Mouse (Mus musculus) heart, postnatal 10 days (tissue): ENCODE results near the gene Poldip3. TPM values are rescaled to one million over a fixed set of nuclear protein-coding genes. Genes with fewer than 3 reads are reported as not detected.
"Not testable (repeated sequence)": the region's sequence is repeated elsewhere in the genome, so short reads cannot be mapped to it uniquely, and the experiment has no call there.

Source experiments
- DNase-seq, 2 experiments: peaks; one replicate each; pipeline ENCODE4 v3.0.0; 2021
- intact Hi-C: fragments of 180-260 bp; cut with DNase I; formaldehyde crosslinking; loops from one replicate; pipeline ENCODE4 v1.15.1; 2025
- total RNA-seq, 2 experiments: library from RNA; stranded (reverse); gene quantifications; 2 replicates each; pipeline ENCODE4 v1.2.3; 2021

Gene Poldip3
- total RNA-seq, 2 experiments from 2014 or later: 45.7 to 47.3 TPM

DNA sequence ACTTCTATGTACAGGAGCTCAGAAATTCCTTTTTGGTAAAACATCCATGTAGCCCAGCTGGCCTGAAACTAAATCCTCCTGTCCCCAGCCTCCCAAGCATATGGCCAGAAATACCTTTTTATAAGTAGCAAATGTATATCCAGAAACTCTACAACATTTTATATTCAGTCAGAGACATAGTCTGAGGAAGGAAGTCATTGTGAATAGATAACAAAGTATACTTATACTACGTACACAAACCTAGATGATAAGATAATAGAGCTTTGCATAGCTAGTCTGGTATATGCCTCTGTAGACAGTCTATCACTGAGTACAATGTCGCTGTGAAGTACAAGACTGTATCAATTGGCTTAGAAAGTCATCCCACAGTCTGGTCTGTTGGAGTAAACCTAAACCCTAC lies 13.5 kb downstream of the Poldip3 start:
- no peak for DNase-seq
- intact Hi-C loops: no loop called here

GRCm38 (mm10) chr15:83134671-83135070 lies 14.5 kb downstream of the Poldip3 start:
- intact Hi-C loops: no loop called here

DNA sequence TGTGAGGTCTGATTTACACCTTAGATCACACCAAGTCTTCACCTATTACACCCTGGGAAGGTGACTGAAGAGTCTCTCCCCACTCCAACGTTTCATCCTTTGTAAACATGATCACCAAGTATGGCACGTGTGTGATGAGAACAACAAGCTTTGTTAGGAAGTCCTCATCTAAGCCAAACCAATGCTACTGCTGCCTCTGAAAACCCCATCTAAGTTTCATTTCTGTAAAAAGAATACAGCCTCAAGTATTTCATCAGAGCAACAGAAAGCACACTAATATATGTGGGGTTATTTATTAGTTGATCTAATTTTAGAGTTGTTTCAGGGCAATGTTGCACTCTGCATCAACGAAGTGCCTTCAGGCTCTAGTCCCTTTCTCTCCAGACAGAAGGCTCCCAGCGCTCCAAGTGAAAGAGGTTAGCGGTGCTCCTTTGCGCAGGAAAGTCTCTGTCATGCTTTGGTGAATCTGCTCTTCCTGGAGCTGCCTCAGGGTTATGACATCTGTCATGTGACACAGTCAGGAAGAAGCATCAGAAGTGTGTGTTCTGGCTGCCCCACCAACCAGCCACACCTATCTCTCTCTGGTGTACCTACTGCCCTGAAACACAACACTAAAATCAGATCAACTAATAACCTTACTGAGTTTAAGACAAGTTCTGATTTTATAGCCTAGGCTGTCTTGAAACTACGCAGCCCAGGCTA lies 19.5 kb downstream of the Poldip3 start:
- no peak for DNase-seq
- intact Hi-C loops: no loop called here

More at GRCm38 (mm10) chr15:83134671-83135070, 14.5 kb downstream of the Poldip3 start:
- DNase-seq: no peak

DNA sequence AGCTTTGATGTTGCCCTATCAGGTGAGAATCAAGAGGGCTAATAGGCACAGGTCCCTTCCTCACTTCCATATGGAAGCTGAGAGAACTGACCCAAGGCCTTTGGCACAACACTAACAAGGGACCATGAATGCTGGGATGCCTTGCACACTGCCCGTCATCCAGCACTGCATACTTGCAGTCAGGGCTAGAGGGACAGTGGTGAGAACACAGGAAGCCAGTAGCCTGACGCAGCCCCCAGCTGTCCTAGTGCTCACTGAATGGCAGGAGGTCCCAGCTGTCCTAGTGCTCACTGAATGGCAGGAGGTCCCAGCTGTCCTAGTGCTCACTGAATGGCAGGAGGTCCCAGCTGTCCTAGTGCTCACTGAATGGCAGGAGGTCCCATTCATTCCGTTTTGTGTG lies 22.1 kb downstream of the Poldip3 start:
- intact Hi-C loops: not testable (repeated sequence)
- DNase-seq: peak; percentile 25 to 29

DNA sequence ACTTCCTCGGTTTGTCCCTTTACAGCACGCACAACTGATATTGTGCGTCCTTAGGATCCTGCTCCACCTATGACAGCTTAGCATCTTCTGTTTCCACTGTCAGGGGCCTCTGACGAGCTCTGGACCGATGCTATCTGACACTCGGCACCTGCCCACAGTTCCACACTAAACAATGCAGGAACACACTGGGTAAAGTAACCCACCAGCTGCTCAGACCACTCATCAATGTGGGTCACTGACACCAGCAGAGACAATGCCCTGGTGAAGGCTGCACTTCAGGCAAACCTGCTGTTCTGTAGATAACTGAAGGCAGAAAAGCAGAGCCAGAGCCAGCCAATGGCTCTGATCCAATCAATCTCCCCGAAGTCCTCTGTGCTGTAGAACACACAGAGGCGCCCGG lies 22.6 kb downstream of the Poldip3 start:
- intact Hi-C loops: no loop called here
- DNase-seq: no peak

DNA sequence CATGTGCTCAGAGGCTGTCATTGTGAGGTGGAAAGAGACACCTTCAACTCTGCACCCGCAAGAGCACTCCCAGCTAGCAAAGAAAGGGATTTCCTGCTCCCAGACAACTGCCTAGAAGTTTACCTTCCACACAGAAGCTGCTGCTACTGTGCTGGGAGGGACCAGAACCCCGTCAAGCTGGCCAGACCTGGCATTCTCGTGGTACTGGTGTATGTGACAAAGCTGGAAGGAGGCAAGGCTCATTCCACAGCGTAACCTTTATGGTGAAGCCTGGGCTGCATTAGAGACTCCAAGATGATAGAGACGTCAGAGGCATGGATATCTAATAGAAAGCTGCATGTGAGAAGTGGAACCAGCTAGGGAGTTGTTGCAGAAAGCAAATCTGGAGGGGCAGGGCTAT lies 24.6 kb downstream of the Poldip3 start:
- intact Hi-C loops: loop anchor here (2.0 kb wide), 1 partner anchor 24 kb away; the partner anchor contains the start of gene Poldip3
- no peak for DNase-seq

DNA sequence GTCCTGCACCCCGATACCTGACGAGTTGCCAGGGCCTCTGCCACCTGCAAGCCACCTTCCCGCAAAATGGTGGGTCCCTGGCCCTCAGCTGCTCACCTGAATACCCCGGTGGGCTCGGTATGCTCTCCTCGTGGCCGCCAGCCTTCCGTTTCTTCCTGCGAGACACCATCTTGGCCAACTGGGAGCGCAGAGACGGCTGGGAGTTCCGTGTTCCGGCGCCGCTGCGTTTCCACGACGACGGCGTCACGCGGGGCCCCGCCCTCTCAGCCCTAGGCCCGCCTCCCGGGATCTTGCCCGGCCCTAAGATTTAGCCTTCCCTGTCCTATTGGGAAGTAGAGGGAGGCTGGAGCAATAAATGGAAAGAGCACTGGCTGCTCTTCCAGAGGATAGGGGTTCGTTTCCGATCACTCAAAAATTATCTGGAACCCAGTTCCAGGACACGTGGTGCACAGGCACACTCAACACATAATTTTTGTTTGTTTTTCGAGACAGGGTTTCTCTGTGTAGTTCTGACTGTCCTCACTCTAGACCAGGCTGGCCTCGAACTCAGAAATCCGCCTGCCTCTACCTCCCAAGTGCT lies 26.5 kb downstream of the Poldip3 start, which contains the start of gene Rrp7a:
Gene Rrp7a (minus strand): TSS at position 236 of the 580 bp plus-strand sequence.
- DNase-seq: peak; percentile 95 to 96
- intact Hi-C loops: no loop called here

- intact Hi-C loops: no loop called here
- peak; percentile 39 to 43 for DNase-seq
Observed at GRCm38 (mm10) chr15:83121709-83122565, 27.2 kb downstream of the Poldip3 start.

DNA sequence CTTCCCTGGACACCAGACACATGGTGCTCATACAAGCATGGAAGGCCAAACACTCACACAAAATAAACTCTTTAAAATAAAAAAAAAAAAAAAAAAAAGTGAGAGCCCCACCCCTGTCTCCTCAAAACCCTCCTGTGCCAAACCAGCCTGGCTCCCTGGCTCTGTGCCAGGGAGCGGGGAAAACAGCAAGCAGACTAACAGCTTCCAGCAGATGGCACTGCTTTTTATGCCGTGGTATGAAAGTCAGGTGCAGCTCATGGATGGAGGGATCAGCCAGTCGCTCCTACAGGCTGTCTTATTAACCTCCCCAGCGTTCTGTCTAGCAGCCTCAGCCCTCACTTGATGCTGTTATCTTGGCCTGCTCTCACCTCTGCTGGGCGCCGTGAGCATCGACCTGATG lies 30.8 kb downstream of the Poldip3 start:
- DNase-seq: peak; percentile 53 to 63
- intact Hi-C loops: no loop called here

- intact Hi-C loops: no loop called here
- no peak for DNase-seq
Observed at GRCm38 (mm10) chr15:83115071-83115470, 34.1 kb downstream of the Poldip3 start.

GRCm38 (mm10) chr15:83114106-83114505 lies 35.1 kb downstream of the Poldip3 start:
- intact Hi-C loops: no loop called here
- no peak for DNase-seq

DNA sequence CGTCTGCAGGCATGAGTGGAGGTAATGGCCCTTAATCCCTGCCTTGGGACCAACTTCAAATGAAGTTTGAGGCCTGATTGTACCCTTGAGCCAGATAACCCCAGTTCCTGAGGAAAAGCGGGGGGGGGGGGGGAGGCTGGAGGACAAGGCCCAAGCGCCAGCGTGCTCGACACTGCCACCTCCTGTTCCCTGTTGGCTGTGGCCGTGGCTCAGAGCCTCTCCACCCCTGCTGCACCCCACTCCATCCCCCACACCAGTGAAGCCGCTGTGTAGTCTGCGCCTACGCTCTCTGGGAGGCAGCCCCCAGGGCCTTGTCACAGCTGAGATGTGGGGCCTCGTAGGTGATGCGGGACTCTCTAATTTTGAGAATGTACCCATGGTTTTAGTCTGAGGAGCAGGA lies 36.3 kb downstream of the Poldip3 start:
- peak; percentile 77 to 87 for DNase-seq
- intact Hi-C loops: loop anchor here (2.0 kb wide), 2 partner anchors 298 to 308 kb away; no protein-coding TSS in a partner anchor

DNA sequence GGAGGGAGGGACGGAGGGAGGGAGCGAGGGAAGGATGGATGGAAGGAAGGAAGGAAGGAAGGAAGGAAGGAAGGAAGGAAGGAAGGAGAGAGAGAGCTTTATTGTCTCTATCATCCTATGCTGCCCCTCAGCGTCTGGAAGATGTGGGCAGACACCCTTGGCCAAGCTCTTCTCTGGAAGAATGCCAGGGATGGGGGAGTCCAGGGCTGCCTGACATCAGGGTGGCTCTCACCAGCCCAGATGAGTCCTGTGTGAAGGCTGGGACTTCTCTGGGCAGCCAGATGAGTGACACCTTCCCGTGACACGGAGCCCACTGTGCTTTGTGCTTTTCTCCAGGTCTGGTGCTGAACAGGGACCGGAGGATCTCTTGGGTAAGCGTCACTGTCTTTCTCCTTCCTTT lies 37.3 kb downstream of the Poldip3 start:
- intact Hi-C loops: loop anchor here (2.0 kb wide), 2 partner anchors 297 to 307 kb away; no protein-coding TSS in a partner anchor
- no peak for DNase-seq

DNA sequence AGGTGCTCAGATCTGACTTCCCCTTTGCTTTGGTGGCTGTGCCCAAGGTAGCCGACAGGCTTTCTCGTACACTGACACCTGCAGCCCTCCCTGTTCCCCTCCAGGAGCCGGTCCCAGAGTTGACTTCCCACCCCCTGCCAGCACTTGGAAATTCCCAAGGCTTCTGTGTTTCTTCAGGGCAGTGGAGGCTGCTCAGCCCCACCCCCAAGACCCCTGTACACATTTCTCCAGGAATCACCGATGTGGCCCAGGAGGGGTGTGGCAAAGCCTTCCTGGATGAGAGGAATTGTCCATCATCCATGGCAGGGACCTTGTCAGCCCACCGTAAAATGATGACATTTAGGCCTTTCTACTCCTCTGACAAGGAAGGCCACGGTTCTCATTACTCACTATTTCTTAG lies 37.9 kb downstream of the Poldip3 start:
- no peak for DNase-seq
- intact Hi-C loops: no loop called here

DNA sequence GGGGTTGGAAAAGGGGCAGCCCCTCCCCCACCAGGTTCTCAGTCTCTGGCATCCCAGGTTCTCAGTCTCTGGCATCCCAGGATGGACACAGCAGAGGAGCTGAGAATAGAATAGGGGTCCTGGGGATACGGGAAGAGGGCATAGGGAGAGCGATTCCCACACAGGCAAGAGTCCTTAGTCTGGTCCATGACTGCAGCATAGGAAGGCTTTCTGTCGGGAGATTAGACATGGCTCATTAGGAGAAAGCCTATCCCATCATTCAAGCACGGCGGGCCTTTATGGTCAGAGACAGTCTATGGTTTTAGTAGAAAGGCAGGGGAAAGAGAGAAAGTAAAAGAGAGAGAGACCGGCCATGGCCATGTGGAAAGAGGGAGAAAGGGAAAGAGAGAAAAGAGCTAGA lies 41.4 kb downstream of the Poldip3 start:
- intact Hi-C loops: no loop called here

DNA sequence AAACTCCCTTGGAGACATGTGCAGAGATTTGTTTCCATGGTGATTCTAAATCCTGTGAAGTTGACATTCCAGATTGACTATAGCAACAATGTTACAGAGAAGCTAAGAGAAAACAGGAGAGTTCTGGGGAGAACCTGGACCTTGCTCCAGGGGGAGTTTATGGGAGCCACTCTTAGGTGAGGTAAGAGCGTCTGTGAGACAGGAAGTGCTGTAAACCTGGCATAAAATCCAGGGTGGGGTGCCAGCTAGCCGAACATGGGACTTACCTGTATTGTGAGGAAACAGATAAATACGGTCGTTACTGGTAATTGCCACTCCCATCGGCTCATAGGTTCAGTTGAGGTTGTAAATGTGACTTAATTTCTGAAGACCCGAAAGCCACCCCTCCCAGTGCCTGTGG lies 42.8 kb downstream of the Poldip3 start:
- intact Hi-C loops: no loop called here
- DNase-seq: no peak

More for the DNA sequence above, 41.4 kb downstream of the Poldip3 start:
- DNase-seq: no peak

DNA sequence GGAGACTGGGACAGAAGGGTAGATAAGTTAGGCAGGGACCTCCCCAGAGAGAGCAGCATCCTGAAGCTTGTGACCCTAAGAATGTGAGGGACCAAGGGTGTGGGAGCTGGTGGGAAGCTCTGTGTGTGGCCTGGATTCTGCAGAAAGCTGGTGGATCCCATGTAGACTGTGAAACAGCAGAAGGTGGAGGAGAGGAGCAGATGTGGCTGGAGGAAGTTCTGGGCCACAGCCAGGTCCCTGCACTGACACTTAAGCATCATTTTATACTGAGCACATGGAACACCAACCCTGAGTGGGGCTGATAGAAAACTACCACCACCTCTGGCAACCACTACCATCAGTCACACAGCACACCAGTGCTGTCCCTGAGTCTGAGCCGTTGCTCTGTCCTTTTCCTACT lies 46.1 kb downstream of the Poldip3 start:
- intact Hi-C loops: no loop called here
- no peak for DNase-seq

- intact Hi-C loops: no loop called here
- DNase-seq: no peak
Observed at GRCm38 (mm10) chr15:83100332-83100662, 48.9 kb downstream of the Poldip3 start.

DNA sequence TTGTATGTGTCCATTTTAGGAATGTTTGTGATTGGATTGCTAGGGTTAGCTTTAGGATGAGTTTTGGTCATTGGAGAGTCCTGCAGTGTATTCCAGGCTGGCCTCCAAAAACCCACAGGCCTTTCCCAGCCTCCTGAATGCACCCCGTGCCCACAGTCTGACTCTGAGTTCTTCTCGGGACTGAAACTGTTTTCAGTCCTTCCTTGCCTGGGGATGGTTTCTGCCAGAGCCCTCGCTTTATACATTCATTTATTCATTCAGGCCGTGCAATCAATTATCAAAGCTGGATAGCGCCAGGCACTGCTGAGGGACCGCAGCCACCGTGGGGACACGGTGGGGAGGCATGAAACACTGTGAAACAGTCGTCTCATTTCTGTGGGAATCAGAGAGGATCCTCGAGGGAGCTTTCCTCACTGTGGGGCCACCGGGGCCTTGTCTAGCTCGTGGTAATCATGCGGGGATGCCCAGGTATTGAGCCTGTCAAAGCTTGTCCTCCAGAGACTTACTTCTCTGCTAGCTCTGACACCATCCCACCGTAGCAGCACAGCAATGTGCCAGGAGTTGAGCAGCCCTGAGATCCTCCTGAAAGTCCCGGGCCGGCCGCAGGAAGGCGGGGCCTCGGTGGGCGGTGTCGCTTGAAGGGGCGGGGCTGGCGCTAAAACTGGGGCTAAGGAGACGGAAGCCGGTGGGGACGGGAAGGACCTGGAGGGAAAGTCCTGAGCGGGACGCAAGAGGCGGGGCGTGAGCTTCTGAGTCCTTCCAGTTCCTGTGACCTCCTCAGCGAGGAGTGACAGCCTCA lies 49.5 kb downstream of the Poldip3 start:
- peak; percentile 95 to 97 for DNase-seq
- intact Hi-C loops: loop anchor here (5.0 kb wide), 2 partner anchors 42 to 197 kb away; no protein-coding TSS in a partner anchor

GRCm38 (mm10) chr15:83095950-83096349 lies 53.2 kb downstream of the Poldip3 start:
- DNase-seq: no peak
- intact Hi-C loops: loop anchor here (5.0 kb wide), 2 partner anchors 39 to 194 kb away; no protein-coding TSS in a partner anchor
